ENCODE assay signal across 29 mouse cellular contexts in genomic region chr1:37899816-37900215, GRCm38 (mm10). TPM values are rescaled to one million over a fixed set of nuclear protein-coding genes. Genes with fewer than 3 reads are reported as not detected.
"Had no signal": no experiment of that assay in that cellular context is flagged by ENCODE, and none has a peak within 500 bp of the region (broad histone marks: within the 10 kb centered on the region; RNA-seq: fewer than 3 reads in every experiment).

No protein-coding gene starts in this region.

- H3K4me3 ChIP-seq: kidney, embryonic 15.5 days; left cerebral cortex, adult 2 months; liver, embryonic 13.5 days; neural tube, embryonic 12.5 days; neural tube, embryonic 15.5 days had no signal

- H3K9me3 ChIP-seq: kidney, embryonic 15.5 days; liver, embryonic 13.5 days; neural tube, embryonic 12.5 days; neural tube, embryonic 15.5 days had no signal

- H3K9ac ChIP-seq: kidney, embryonic 15.5 days; liver, embryonic 13.5 days; neural tube, embryonic 12.5 days; neural tube, embryonic 15.5 days had no signal

- H3K4me1 ChIP-seq: kidney, embryonic 15.5 days; liver, embryonic 13.5 days; neural tube, embryonic 12.5 days; neural tube, embryonic 15.5 days had no signal

- DNase-seq: kidney, postnatal 10 days; kidney, postnatal 36 days; layer of hippocampus, postnatal 36 days; liver, embryonic 13.5 days; lung, adult 2 months; lung, postnatal 14 days; lung, postnatal 4 days; midbrain, embryonic 14.5 days; right cerebral cortex, adult 18-20 months; right cerebral cortex, postnatal 14 days; right cerebral cortex, postnatal 4 days; thymus, postnatal 25 days had no signal

- H3K27ac ChIP-seq: kidney, embryonic 15.5 days; left cerebral cortex, adult 2 months; liver, embryonic 13.5 days; neural tube, embryonic 12.5 days; neural tube, embryonic 15.5 days had no signal

- H3K4me2 ChIP-seq: kidney, embryonic 15.5 days; liver, embryonic 13.5 days; midbrain, embryonic 11.5 days; neural tube, embryonic 12.5 days; neural tube, embryonic 15.5 days had no signal

- H3K27me3 ChIP-seq: kidney, embryonic 15.5 days; liver, embryonic 13.5 days; neural tube, embryonic 12.5 days; neural tube, embryonic 15.5 days had no signal

RNA-seq across cellular contexts. Expression of gene Lyg2, which starts 16.5 kb away (rescaled TPM):
- total RNA-seq: layer of hippocampus, postnatal 10 days; layer of hippocampus, postnatal 36 days; left cerebral cortex, adult 2 months; left cerebral cortex, postnatal 10 days; left cerebral cortex, postnatal 36 days; liver, adult 2 months; megakaryocyte progenitor cell, adult 5-6 weeks; megakaryocyte-erythroid progenitor cell, adult 5-6 weeks; midbrain, postnatal 0 days had no signal
- polyA plus RNA-seq: kidney, embryonic 15.5 days; limb, embryonic 11.5 days; limb, embryonic 14.5 days; liver, adult 2 months; liver, embryonic 13.5 days; liver, embryonic 16.5 days; lung, adult 2 months; lung, embryonic 16.5 days; midbrain, embryonic 11.5 days; midbrain, embryonic 14.5 days; neural tube, embryonic 12.5 days; neural tube, embryonic 15.5 days; stomach, embryonic 14.5 days had no signal
